Mouse (Mus musculus) frontal cortex, adult (tissue): ENCODE data around the gene Clasp1.

ENCODE experiments used
- ATAC-seq: cut with Nextera tagmentation; 2 replicates; pipeline ENCODE4 v1.9.2; 2017; ENCODE audit warnings: mild to moderate bottlenecking, moderate library complexity, mixed read lengths; ENCODE audit not compliant: low TSS enrichment

Clasp1 gene

DNA sequence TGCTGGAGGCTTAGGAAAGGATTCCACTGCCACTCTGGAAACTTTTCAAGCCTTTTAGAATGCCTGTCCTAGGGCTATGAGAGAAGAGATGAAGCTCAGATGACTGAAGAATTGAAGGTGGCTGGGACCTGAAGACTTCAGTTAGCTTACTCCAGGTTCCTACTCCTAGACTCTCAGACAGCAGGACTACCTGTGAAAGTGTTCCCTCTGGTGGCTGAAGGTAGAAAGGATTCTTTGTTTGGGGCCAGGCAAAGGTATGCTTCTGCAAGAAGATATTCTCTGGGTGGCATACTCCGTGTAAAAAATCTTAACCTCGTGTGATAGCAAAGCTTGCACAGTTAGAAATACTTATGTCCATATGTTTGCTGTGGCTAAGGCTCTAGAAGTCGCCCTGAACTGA lies 104.0 kb downstream of the Clasp1 start:
- ATAC-seq: peak; percentile 64

DNA sequence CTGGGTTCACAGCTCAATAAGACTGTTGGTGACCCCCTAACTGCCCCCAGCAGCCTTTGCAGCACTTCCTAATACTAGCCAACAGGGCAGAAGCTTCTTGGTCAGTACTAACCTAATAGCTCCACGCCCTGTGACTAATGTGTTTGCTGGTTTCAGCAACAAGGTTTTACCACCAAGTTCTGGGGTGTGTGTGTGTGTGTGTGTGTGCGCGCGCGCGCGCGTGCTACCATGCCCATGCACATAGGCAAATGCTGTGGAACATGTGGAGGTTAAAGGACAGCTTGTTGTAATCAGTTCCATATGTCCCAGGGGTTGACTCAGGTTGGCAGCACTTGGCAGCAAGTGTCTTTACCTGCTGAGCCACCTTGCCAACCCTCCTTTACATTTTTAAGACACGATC lies 105.7 kb downstream of the Clasp1 start:
- ATAC-seq: no peak

DNA sequence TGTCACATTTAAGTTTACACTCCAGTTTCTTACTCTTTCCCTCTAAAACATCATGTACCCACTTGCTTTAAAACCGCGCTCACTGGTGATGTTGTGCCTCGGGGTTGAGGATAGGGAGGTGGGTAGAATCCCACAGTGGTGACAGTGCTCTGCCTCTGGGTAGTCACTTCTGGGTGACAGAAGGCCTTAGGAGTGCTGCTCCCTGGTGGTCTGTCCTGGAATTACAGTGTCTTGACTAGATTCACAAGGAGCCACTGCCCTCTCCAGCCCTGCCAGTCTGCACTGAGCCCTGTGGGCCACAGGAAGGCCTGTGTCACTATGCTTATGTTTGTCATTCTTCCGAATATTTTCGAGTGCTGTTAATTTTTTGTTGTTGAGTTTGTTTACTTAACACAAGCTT lies 109.5 kb downstream of the Clasp1 start:
- ATAC-seq: peak; percentile 90

DNA sequence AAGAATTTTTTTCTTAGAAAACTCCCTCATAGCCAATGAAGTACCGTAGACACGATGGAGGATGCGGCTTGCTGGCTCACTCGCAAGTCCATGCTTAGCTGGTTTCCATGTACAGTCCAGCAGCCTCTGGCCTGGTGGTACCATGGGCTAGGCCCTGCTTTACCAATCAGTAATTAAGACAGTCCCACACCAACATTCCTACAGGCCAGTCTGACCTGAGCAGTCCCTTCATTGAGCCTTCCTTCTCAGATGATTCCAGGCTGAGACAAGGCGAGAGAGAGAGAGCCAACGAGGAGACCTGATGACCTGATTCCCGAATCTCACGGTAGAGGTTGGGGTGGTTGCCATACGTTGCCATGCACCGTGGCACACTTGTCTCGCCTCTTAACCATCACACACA lies 111.7 kb downstream of the Clasp1 start:
- no peak for ATAC-seq

- ATAC-seq: no peak
Observed at GRCm38 (mm10) chr1:118501691-118502090, 112.8 kb downstream of the Clasp1 start.

DNA sequence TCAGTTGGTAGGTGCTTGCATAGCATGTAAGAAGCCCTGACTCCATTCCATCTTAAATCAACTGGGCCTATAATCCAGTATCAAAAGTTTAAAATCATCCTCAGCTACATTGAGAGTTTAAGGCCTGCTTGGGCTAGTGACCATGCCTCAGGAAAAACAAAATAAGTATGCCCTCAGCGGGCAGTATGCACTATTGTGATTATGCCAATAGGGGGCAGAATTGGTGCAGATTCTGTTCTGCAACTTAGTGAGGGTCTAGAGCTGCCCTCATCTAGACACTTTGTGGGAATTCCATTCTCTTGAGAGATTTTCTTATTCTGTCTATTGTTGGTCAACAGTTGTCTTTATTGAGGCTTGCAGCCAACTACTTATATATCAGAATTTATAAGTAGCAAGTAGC lies 116.9 kb downstream of the Clasp1 start:
- no peak for ATAC-seq

DNA sequence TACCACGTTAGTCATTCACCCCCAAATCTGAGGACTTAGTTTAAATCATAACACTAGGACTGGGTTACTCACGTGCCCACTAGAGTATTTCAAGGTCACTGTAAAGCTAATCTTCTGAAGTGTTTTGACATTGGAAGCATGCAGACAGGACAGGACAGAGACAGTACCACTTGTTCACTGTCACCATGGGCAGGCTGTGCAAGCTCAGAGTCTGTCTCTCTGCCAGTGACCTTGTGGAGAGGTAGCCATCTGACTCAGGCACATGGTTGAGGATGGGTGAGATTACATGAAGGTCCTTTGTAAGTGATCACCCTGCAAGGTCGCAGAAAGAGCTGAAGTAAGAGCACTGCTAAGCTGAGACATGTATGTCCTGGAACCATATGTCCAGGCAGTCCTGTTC lies 122.1 kb downstream of the Clasp1 start:
- ATAC-seq: no peak

DNA sequence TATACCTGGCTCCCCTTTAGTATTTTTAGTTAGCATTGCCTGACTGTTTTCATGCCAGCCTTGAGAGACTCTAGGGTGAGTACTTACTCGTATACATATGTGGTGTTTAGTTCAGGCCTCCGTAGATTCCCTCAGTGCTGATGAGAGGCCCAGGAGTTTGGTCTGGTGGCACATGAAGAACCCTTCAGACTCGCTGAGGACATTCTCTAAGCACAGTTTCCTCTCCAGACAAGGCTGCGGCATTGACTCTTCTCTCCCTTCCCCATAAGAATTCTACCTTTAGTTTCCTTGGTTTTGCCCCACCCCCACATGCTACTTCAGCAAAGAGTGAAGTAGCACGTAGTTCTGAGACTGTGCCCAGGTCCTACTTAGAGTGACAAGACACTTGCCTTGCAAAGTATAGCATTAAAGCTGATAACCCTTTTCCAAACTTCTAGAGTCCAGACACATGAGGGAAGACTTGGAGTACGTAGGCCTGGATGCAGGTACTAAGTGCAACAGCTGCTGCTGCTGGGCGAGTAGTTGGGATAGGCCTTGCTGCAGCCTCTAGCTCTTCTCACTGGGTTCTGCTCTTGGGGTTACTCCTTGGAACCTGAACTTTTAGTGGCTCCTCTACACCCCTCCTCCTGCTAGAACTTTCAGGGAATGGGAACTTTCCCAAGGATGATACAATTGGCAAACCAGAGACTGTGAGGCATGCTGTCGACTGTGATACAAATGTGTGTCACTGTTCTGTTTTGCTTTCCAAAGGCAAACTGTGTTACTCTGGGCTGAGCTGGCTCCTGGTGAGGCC lies 123.1 kb downstream of the Clasp1 start:
- ATAC-seq: no peak

- no peak for ATAC-seq
Observed at GRCm38 (mm10) chr1:118516256-118516655, 127.4 kb downstream of the Clasp1 start.

- peak; percentile 15; the same call in 1 of the 2 replicates for ATAC-seq
Observed at GRCm38 (mm10) chr1:118523161-118523560, 134.3 kb downstream of the Clasp1 start.

DNA sequence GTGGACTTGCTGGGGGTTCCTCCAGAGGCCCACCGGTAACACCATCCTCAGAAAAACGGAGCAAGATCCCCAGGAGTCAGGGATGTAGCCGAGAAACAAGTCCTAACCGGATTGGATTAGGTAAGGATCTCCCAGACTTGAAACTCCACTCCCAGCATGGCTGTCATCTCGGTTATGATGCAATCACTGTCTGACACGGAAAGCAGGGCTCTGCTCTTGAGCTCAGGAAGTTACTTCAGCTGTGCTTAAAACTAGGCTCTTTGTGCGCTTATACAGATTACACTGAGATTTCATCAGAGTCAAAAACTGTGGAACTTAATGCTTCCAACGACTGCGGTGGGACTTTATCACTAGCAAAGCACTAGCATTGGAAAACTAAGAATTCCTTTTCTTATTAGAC lies 136.5 kb downstream of the Clasp1 start:
- no peak for ATAC-seq

DNA sequence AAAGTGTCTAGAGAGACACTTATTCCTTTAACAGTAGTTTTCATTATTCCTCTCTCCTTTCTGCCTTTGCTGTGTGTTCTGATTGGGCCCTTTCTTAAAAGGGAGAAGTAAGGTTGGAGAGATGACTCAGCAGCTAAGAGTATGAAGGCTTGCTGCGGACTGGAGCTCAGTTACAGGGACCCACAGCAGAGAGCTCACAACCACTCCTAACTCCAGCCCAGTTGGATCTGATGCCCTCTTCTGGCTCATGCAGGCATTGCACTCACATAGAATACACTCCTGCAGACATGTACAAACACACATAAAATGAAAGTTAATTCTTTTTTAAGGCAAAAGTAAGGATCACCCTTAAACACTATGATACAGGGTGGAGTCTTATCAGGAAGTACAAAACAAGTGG lies 140.4 kb downstream of the Clasp1 start:
- ATAC-seq: no peak

DNA sequence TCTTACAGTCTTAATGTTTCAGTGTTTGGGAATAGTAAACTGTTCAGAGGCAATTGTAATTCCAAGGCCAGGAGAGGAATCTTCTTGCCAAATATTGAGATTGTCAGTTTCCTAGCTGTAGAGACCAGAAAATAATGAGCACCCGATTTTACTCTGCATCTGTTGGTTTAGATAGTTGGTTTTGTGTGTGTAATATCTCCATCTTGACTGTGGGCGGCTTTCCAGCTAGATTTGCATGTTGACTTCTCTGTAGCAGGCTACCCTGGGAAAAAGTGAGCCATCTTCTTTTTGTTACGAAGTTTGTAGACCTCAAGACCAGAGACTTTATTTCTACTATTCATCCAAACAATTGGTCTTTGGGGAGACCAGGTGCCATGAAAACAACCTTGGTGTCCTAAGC lies 142.4 kb downstream of the Clasp1 start:
- ATAC-seq: no peak

DNA sequence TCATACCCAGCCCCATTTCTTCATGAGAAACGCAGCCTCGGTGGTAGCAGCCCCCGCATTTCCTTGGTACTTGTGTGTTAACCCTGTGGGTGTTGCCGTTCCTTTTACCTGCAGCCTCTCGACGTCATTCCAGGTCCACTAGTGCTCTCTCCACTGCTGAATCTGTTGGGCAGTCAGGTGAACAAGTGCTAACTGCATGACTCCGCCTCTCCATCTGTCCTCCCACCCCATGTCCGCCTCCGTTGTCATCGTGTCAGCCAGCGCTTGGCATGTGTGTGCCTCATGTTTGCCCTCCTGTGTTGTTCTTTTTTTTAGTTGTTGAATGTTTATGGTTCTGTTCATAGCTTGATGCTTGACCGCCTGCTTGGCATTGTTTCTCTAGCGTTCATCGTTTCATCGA lies 147.2 kb downstream of the Clasp1 start:
- ATAC-seq: peak; percentile 72

GRCm38 (mm10) chr1:118539046-118539445 lies 150.2 kb downstream of the Clasp1 start:
- ATAC-seq: no peak

- ATAC-seq: peak; percentile 79
Observed at GRCm38 (mm10) chr1:118542880-118543279, 154.0 kb downstream of the Clasp1 start.

DNA sequence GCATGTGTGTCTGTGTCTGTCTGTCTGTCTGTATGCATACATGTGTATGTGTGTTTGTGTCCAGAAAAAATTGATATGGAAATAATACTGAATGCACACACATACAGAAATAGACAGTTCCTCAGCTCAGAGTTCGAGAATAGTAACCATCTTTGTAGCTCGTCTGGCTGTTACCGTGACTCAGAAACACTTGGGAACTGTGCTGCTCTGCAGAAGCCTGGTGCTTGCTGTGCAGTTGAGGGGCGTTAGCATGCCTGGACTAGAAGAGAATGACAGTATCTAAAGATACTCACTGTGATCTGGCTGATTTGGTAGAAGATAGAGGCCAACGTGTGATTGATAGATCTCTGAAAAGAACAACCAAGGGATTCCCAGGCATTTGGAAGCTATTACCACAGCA lies 159.9 kb downstream of the Clasp1 start:
- ATAC-seq: peak; percentile 91

DNA sequence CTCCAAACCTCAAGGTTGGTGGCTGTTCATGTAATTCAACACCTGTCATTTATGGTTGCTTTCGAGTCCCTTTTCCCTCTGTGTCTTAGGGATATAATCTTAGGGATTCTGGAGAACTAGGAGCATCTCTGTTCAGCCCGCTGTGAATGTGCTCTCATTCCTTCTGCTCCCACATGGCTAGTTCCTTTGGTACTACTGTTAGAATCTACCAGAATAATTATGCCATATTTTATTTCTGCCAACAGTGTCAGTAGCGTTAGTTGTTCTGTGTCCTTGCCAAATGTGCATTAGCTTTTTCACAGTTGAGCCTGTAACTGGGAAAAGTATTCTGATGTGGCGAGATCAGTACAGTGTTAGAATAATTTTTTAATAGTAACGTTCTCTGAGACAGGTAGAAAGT lies 162.3 kb downstream of the Clasp1 start:
- peak; percentile 54 for ATAC-seq

- 0 out of 2 replicates have a peak, but pooled peaks have one; percentile 38 for ATAC-seq
Observed at GRCm38 (mm10) chr1:118552071-118552470, 163.2 kb downstream of the Clasp1 start.

DNA sequence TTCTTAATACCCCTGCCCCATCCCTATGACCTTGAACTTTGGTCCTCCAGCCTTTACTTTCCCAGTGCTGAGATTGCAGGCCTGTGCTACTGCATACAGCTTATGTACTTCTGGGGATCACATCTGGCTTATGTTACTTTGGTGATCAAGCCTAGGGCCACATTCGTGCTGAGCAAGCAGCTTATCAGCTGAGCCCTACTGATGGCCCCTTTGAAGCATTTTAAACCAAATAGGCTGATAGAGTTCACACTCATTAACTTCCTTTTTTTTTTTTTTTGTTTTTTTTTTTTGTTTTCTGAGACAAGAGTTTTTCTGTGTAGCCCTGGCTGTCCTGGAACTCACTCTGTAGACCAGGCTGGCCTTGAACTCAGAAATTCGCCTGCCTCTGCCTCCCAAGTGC lies 164.2 kb downstream of the Clasp1 start:
- ATAC-seq: no peak

GRCm38 (mm10) chr1:118553451-118553850 lies 164.6 kb downstream of the Clasp1 start:
- no peak for ATAC-seq

GRCm38 (mm10) chr1:118554961-118555360 lies 166.1 kb downstream of the Clasp1 start:
- ATAC-seq: no peak

- ATAC-seq: no peak
Observed at GRCm38 (mm10) chr1:118559716-118560115, 170.9 kb downstream of the Clasp1 start.

DNA sequence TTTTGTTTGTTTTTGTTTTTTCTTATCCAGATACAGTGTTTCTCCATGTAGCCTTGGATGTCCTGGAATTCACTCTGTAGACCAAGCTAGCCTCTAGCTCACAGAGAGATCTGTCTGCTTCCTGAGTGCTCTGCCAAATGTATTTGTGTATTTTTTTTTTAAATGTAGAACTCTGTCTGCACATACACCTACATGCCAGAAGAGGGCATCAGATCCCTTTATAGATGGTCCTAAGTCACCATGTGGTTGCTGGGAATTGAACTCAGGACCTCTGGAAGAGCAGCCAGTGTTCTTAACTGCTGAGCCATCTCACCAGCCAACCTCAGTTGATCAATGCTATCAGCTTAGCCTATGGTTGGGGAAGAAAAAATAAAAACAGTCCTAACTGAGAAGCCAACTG lies 175.7 kb downstream of the Clasp1 start:
- ATAC-seq: no peak
